Mouse (Mus musculus) common myeloid progenitor, adult 5-6 weeks (primary cell): ENCODE measurements around the gene Lsamp. TPM values are rescaled to one million over a fixed set of nuclear protein-coding genes. Genes with fewer than 3 reads are reported as not detected.

ENCODE experiments used
- ATAC-seq: replicated peaks from 2 replicates; pipeline ENCODE4 v1.8.0; 2016; ENCODE audit warnings: low read depth, mild to moderate bottlenecking, moderate TSS enrichment, inconsistent platforms; ENCODE audit not compliant: poor library complexity, severe bottlenecking
- total RNA-seq: library from RNA; stranded (forward); fragments of 200-1000, 187-1606 nt; gene quantifications from 2 replicates; pipeline ENCODE4 v1.2.3, GENCODE M21; 2017

The Lsamp gene
- total RNA-seq: not detected in 2 replicates

DNA sequence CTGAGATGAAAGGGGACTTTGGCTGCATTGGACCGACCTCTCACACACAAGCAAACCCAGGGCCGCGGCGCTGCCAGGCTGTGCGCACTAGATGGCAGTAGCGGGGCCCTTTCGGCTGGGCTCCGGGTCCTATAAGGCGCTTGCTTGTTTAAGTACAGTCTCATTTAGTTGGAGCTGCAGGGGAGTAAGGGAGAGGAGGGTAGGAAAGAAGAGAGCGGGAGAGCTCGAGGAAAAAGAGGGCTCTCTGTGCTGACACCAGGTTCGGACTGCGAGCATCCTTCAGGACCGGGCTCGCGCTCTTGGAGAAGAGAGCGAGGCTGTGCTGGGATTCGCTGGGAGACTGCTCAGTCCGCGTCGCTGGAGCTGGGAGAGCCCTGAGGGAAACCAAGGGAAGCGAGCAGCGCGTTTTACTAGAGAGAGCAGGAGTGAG, at the start of gene Lsamp:
Gene Lsamp (plus strand): TSS at position 157 of the 430 bp plus-strand sequence.
- no peak for ATAC-seq

GRCm38 (mm10) chr16:39957686-39958085, 26.5 kb upstream of the Lsamp start:
- ATAC-seq: no peak

DNA sequence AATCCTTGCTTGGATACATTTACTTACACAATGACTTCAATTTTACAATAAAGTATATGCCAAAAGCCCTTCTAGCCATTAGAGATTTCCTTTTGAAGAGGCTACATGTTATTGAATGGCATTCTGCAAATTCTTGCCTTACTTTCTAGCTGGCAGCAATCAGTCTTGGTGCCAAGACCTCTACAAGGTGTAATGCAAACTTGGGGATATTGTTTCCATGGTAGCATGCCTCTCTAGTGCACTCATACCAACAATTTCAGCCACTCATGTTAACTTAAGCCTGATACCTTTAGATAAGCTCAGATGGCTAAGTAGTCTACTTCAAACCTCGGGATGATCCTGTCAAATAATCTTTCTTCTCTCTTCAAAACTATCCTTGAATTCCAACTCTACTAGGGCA, 11.4 kb upstream of the Lsamp start:
- no peak for ATAC-seq

- no peak for ATAC-seq
Observed at GRCm38 (mm10) chr16:39984635-39985291, 602 bp downstream of the Lsamp start.

- ATAC-seq: no peak
Observed at GRCm38 (mm10) chr16:39988466-39988865, 4.3 kb downstream of the Lsamp start.

DNA sequence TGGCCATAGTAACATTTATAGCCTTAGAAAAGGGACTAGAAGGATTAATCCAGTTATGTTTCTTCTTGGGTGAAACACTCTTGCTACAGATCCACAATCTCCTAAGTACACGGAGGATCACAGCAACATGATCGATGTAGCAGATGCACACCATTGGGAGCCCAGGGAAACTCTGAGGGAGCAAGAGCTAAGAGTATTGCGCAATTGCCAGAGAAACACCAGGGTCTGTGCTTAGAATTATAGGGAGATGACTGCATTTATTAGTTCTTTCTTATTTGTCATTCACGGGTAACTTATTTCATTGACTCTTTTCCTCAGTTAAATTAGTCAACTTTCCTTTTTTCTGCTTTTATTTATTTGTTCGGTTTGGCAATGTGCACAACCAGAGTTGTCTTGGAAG, 10.7 kb downstream of the Lsamp start:
- ATAC-seq: no peak

DNA sequence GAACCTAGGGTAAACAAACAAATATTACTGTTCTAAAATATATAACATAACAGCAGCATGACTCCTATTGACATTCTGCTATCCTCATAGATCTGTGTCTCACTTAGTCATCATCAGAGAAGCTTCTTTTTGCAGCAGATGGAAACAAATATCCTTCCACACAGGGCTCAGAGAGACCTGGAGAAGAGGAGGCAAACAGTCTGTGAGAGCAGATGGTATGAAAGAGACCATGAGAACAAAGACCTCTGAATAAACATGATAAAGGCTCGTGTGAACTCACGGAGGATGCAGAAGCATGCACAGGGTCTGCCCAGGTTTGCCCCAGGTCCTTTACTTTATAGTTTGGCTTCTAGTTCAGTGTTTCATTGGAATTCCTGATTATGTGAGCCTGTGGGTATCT, 24.6 kb downstream of the Lsamp start:
- ATAC-seq: no peak

GRCm38 (mm10) chr16:40011106-40011505, 26.9 kb downstream of the Lsamp start:
- no peak for ATAC-seq

GRCm38 (mm10) chr16:40022611-40023010, 38.5 kb downstream of the Lsamp start:
- ATAC-seq: no peak

GRCm38 (mm10) chr16:40036719-40037118, 52.6 kb downstream of the Lsamp start:
- ATAC-seq: no peak

DNA sequence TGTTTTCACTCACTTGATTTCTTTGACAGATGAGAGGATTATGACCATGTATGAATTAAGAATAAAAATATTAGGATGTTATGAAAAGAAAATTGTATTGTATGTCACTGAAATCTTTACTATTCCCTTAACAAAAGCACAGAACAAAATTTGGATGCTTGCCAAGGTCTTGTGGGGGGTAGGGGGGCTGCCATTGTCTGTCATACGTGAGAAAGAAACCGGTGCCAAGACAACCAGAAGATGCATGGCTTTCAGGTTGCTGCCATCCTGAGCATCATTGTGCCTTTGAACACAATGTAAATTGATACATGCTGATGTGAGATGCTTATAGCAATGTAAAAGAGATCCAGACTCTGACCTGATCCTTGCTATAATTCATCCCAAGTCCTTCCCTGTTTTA, 75.4 kb downstream of the Lsamp start:
- no peak for ATAC-seq

DNA sequence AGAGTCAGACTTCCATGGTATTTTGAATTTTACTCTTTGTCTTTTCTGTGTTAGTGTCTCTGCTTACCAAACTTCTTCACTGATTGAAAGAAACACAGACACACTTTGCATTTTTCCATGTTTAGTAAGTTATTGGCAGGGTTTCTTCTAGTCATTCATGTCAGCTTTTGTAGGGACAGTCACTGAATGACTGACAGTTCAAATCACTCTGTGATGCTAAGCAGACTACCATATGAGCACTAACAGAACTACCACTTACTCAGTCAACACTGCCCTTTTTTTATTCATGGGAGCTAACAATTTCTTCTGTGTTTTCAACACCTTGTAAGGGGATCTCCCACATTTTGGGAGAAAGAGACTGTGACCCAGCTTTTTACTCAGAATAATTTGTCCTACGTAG, 75.8 kb downstream of the Lsamp start:
- ATAC-seq: no peak

DNA sequence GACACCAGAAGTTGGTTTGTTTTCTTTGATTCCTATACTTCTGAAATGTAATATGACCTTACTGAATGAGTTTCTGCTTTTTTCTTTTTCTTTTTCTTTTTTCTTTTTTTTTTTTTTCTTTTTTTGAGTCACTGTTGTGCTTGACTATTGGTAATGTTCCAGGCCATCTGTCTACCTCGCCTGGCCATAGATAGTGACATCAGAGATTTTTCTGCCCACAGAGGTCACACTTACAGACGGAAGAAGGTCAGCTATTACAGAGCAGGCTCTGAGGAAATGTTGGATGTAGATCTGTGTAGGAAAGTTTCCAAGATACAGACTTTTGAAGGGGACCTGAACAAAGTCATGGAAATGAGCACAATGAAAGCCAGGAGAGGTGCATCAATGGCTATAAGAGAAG, 76.3 kb downstream of the Lsamp start:
- no peak for ATAC-seq

GRCm38 (mm10) chr16:40075556-40075955, 91.4 kb downstream of the Lsamp start:
- no peak for ATAC-seq

DNA sequence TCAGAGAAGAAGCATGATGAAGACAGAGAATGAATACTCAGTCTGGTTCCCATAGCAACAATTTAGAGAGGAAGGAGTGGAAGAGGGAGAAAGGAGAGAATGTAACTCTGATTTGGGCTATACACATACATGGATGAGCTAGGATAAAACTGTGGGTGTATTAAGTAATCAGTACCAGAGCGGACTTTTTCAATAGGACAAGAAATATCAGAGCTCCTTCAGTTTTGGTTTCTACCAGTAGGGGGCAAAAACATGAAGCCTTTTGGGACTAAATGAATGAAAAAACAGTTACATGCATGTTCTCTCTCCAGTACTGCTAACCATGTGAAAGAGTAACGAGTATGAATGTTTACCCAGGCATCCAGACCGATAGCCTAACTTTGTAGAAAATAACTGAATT, 96.1 kb downstream of the Lsamp start:
- no peak for ATAC-seq

GRCm38 (mm10) chr16:40104329-40104728, 120.2 kb downstream of the Lsamp start:
- ATAC-seq: no peak

GRCm38 (mm10) chr16:40182918-40183317, 198.8 kb downstream of the Lsamp start:
- no peak for ATAC-seq

- no peak for ATAC-seq
Observed at GRCm38 (mm10) chr16:40187987-40188590, 203.9 kb downstream of the Lsamp start.

- ATAC-seq: no peak
Observed at GRCm38 (mm10) chr16:40194401-40194800, 210.2 kb downstream of the Lsamp start.

- ATAC-seq: no peak
Observed at GRCm38 (mm10) chr16:40194839-40195238, 210.7 kb downstream of the Lsamp start.

GRCm38 (mm10) chr16:40228627-40229026, 244.5 kb downstream of the Lsamp start:
- ATAC-seq: no peak

- ATAC-seq: no peak
Observed at GRCm38 (mm10) chr16:40233066-40233465, 248.9 kb downstream of the Lsamp start.
